Mouse (Mus musculus) cerebellum, adult 2 months (tissue): ENCODE results near the gene Serpina1e.

Experiments used
- CTCF ChIP-seq: fragments of 200-500 bp; IDR thresholded peaks from 2 replicates; pipeline ENCODE4 v1.5.1; 2011; ENCODE audit warnings: low read depth, mild to moderate bottlenecking, control low read depth, low read length, moderate library complexity, borderline replicate concordance; ENCODE audit not compliant: insufficient read depth
- POLR2A ChIP-seq: fragments of 200-500 bp; IDR thresholded peaks from 2 replicates; pipeline ENCODE4 v1.6.1; 2011; ENCODE audit warnings: low read length, control low read depth, borderline replicate concordance; ENCODE audit not compliant: insufficient read depth

- TF ChIP-seq CTCF (peak; percentile 88), POLR2A (no peak)
Observed at GRCm38 (mm10) chr12:103995292-103996072, 36.7 kb upstream of the Serpina1e start.
